Mouse (Mus musculus): ENCODE measurements around the gene 1700003F12Rik. TPM values are rescaled to one million over a fixed set of nuclear protein-coding genes. Genes with fewer than 3 reads are reported as not detected.

The 1700003F12Rik gene
- total RNA-seq (2022) = under 1 TPM in 3 of 4 experiments, not detected in 1; 0.57 to 0.87 (median 0.76) TPM

GRCm38 (mm10) chr2:154546711-154547110 is at the start of gene 1700003F12Rik:
1700003F12Rik (plus strand) TSS chr2:154547085.
- no peak for DNase-seq (ENCODE audit: low spot score in 2 of 2)

GRCm38 (mm10) chr2:154498571-154498970 is 48.3 kb upstream of the 1700003F12Rik start:
- no peak for DNase-seq (ENCODE audit: low spot score in 2 of 2)

GRCm38 (mm10) chr2:154499717-154500247 is 47.1 kb upstream of the 1700003F12Rik start:
- no peak for DNase-seq (ENCODE audit: low spot score in 2 of 2)

GRCm38 (mm10) chr2:154500758-154501157 is 46.1 kb upstream of the 1700003F12Rik start:
- no peak for DNase-seq (ENCODE audit: low spot score in 2 of 2)

DNA sequence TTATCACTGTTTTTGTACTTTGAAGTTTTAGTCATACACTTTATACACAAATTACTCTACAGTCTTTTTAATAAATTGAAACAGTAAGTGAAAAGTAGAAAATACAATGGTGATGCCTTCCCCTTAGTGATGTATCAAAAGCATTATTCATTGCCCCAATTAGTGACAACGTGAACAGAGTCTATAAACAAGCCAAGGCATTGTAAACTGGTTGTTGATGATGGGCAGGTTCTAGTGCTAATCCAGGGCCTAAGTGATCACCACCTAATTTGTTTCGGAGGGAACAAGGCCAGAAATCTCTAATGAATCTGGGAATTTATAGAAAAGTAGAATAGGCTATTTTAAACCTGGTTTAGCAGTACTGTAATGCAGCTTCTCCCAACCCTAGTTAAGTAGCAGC is 39.8 kb upstream of the 1700003F12Rik start:
- DNase-seq (ENCODE audit: low spot score in 2 of 2) = no peak

DNA sequence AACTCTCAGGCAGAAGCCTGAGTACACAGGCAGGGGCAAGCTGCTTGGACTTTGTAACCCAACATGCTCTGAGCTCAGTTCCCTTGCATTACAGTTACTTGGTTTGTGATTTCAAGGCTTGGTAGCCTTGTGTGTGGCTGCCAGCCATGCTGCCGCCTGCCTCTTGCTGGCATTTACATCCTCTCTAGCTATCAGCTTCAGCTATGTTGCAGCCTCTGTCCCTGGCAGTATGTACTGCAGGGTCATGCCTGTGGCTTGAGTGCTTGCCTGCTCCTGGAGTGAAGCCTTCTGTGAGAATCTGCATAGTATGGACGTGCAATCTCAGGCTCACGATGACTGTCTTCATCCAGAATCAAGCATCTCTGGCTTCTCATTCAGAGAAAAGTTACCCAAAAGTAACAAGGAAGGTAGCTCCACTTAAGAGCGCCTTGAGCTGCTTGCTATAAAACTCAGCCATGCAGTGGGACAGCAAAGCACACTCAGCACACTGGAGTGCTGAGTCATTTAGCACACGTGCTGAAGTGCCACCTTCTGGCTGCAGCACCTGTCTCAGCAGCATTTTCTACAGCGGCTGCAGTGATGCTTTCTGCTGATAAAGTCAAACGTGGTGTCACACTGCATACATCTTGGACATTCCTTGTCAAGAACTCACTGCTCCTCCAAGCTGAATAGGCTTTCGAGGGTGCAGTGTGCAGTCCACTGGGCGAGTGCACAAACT is 39.2 kb upstream of the 1700003F12Rik start:
- DNase-seq (ENCODE audit: low spot score in 2 of 2) = peak; percentile 19 to 33

GRCm38 (mm10) chr2:154508450-154508849 is 38.4 kb upstream of the 1700003F12Rik start:
- DNase-seq (ENCODE audit: low spot score in 2 of 2) = no peak

DNA sequence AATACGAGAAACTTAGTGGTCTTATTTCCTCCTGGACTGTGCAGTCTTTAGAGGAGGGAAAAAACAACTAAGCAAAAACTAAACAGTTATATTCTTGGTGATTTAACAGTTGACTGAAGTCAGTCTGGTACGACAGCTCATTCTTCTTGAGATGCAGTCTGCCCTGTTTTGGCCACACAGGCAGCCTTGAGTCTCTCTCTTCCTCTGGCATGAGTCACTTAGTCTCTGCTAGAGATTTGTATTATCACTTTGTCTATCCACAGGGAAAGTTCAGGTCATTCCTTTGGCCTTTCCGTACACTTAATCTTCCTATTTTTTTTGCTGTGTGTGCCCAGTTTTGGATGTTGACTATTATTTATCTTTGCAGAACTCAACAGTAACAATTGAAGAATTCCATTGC is 36.7 kb upstream of the 1700003F12Rik start:
- no peak for DNase-seq (ENCODE audit: low spot score in 2 of 2)

DNA sequence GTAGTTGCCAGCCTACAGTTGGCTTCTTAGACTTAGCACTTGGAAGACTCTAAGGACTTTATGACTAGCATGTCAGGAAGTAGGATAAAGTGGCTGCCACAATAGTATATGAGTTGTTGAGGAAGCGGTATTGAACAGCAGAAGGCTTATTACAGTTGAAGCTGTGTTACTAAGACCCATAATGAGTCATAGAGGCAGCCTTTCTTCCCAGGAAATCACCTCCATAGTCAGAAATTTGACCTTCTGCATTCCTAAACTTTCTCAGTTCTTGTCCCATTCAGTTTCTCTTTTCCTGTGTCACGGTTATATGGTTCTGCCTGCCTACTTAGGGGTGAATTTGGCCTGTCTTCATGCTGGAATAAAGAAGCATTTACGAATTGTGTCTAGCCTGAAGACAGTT is 29.9 kb upstream of the 1700003F12Rik start:
- no peak for DNase-seq (ENCODE audit: low spot score in 2 of 2)

DNA sequence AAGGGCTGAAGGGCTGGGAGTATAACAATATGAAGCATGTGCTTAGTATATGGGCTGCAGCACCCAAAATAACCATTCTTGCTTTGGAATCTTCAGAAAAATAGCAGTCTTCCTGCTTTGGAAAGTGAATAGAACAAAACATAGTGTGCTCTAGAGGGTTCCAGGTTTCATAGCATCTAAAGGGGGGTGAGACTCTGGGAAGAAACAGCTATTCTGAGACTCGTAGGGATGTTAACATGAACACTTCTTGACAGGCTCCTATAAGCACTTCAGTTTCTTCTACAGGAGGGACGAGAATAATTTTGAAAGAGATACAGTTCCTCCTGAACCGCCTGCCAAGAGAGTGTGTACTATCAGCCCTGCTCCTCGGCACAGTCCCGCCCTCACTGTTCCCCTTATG is 29.5 kb upstream of the 1700003F12Rik start:
- no peak for DNase-seq (ENCODE audit: low spot score in 2 of 2)

- DNase-seq (ENCODE audit: low spot score in 2 of 2) = no peak
These were observed 25.4 kb upstream of the 1700003F12Rik start for GRCm38 (mm10) chr2:154521449-154521848.

GRCm38 (mm10) chr2:154522334-154522733 is 24.6 kb upstream of the 1700003F12Rik start:
- no peak for DNase-seq (ENCODE audit: low spot score in 2 of 2)

DNA sequence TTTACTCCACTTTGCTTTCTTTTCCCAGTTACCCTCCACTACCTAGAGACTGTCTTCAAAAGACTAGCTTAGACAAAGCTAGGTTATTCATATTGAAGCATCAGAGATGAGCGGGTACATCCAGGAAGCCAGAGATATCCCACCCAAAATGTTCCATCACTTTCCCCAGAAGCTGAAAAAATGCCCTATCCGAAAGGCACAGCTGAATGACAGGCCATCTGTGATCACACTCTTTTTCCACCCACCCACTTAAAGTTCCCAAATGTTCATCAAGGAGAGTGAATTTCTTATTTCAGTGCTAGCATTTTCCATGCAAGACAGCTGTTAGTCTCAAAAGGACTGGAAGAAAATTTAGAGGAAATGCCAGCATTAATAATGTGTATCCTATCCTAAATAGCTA is 21.6 kb upstream of the 1700003F12Rik start:
- no peak for DNase-seq (ENCODE audit: low spot score in 2 of 2)

GRCm38 (mm10) chr2:154526531-154526930 is 20.4 kb upstream of the 1700003F12Rik start:
- DNase-seq (ENCODE audit: low spot score in 2 of 2) = no peak

GRCm38 (mm10) chr2:154532888-154533287 is 14.0 kb upstream of the 1700003F12Rik start:
- no peak for DNase-seq (ENCODE audit: low spot score in 2 of 2)

DNA sequence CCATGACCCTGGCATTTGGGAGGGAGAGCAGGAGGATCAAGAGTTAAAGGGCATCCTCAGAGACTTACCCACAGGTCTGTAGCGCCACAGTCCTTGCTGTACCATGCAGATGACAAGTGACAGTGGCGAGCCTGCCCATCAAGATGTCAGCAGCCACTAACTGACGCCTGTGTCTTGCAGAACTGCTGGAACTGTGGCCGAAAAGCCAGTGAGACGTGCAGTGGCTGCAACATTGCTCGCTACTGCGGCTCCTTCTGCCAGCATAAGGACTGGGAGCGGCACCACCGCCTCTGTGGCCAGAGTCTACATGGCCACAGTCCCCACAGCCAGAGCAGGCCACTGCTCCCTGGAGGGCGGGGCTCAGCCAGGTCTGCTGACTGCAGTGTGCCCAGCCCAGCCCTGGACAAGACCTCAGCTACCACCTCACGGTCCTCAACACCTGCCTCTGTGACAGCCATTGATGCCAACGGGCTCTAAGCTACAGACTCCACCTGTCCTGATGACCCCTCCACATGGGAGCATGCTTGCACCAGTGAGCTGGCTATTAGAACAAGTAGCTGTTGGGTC is 12.1 kb upstream of the 1700003F12Rik start:
- DNase-seq (ENCODE audit: low spot score in 2 of 2) = no peak

GRCm38 (mm10) chr2:154538310-154538709 is 8.6 kb upstream of the 1700003F12Rik start:
- peak in 1 of 2 experiments; percentile 83 for DNase-seq (ENCODE audit: low spot score in 2 of 2)

- DNase-seq (ENCODE audit: low spot score in 2 of 2) = no peak
These were observed 8.2 kb upstream of the 1700003F12Rik start for GRCm38 (mm10) chr2:154538710-154539109.

DNA sequence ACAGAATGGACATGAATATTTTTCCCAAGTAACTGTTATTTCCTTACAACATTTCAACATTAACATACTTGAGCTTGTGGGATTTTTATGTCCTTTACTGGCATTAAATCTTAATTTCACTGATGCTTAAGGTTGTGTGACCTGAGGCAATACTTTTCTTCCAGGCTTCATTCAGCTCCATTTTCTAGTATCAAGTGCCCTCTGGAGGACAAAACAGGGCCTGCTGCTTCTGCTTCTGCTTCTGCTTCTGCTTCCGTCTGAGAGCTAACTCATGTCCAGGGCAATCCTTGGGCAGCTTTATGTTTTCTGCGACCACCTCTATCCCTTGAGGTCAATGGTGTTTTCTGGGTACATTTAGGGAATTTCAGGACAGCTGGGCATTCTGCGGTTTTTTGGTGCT is 7.2 kb upstream of the 1700003F12Rik start:
- DNase-seq (ENCODE audit: low spot score in 2 of 2) = no peak

GRCm38 (mm10) chr2:154541630-154542029 is 5.3 kb upstream of the 1700003F12Rik start:
- DNase-seq (ENCODE audit: low spot score in 2 of 2) = no peak

DNA sequence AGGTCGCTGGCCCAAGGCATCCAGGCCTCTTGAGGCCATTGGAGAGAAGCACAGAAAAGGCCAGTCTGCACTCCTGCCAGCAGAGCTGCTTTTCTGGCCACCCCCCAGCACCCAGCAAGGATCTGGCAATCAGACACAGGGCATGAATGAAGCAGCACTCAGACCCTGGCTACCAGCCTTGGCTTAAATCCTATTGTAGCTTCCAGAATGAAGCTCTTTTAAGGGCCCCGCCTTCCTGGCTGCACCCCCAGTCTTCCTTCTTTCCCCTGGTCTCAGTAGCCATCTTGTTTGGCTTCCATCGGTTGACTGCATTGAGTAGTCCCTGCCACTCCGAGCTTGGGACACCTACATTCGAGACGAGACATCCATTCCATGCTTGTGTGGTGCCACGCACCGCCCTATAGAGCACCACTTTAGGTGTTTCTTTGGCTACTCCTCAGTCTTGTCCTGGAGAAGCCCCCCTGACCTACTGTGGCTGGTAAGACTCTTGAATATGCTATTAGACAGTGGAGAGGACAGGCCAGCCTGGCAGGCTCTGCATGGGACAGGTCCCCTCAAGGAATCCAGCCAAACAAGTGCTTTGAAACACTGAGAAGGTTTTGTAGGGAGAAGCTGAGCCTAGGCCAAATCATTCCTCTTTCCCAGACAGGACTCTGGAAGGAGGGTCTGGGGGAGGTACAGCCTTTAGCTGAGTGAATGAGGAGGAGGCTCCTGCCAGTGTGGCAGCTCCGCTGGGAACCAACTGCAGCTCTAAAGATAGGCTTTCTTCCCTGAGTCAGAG is 3.1 kb upstream of the 1700003F12Rik start:
- peak in 1 of 2 experiments; percentile 80 for DNase-seq (ENCODE audit: low spot score in 2 of 2)

GRCm38 (mm10) chr2:154548688-154549087 is 1.8 kb downstream of the 1700003F12Rik start:
- DNase-seq (ENCODE audit: low spot score in 2 of 2) = no peak
